Mouse (Mus musculus): ENCODE data around the gene Nptxr. TPM values are rescaled to one million over a fixed set of nuclear protein-coding genes. Genes with fewer than 3 reads are reported as not detected.
"Not testable (repeated sequence)": the region's sequence is repeated elsewhere in the genome, so short reads cannot be mapped to it uniquely, and the experiment has no call there.

The Nptxr gene
- total RNA-seq, 2 experiments from 2014 or later = 800 to 813 TPM

- no peak overlapping the region for H3K27ac ChIP-seq
- intact Hi-C loops (cut with DNase I) = no loop called here
- no peak for TF ChIP-seq CTCF (IDR thresholded peaks at IDR 0.05)
- DNase-seq (ENCODE audit: extremely low spot score in 1 of 2, low spot score in 2 of 2) = no peak
- H3K4me3 ChIP-seq = no peak overlapping the region
Observed at GRCm38 (mm10) chr15:79813666-79814258, 9.2 kb upstream of the Nptxr start.

- H3K4me3 ChIP-seq; H3K27ac ChIP-seq; intact Hi-C loops (cut with DNase I); DNase-seq (ENCODE audit: extremely low spot score in 1 of 2, low spot score in 2 of 2): not testable (repeated sequence)
Observed at GRCm38 (mm10) chr15:79812840-79813239, 8.3 kb upstream of the Nptxr start.

GRCm38 (mm10) chr15:79810997-79811396, 6.4 kb upstream of the Nptxr start:
- no peak for DNase-seq (ENCODE audit: extremely low spot score in 1 of 2, low spot score in 2 of 2)
- Histone ChIP-seq H3K27ac (no peak overlapping the region), H3K4me3 (no peak overlapping the region)
- intact Hi-C loops (cut with DNase I) = no loop called here
- no peak for TF ChIP-seq CTCF (IDR thresholded peaks at IDR 0.05)

GRCm38 (mm10) chr15:79810061-79810460, 5.5 kb upstream of the Nptxr start:
- intact Hi-C loops (cut with DNase I) = no loop called here
- no peak overlapping the region for H3K27ac ChIP-seq
- no peak for TF ChIP-seq CTCF (IDR thresholded peaks at IDR 0.05)
- DNase-seq (ENCODE audit: extremely low spot score in 1 of 2, low spot score in 2 of 2) = no peak
- H3K4me3 ChIP-seq = no peak overlapping the region

GRCm38 (mm10) chr15:79808658-79809057, 4.1 kb upstream of the Nptxr start:
- H3K27ac ChIP-seq = no peak overlapping the region
- no peak for DNase-seq (ENCODE audit: extremely low spot score in 1 of 2, low spot score in 2 of 2)
- intact Hi-C loops (cut with DNase I) = no loop called here
- no peak for TF ChIP-seq CTCF (IDR thresholded peaks at IDR 0.05)
- no peak overlapping the region for H3K4me3 ChIP-seq

- DNase-seq (ENCODE audit: extremely low spot score in 1 of 2, low spot score in 2 of 2) = peak in 1 of 2 experiments; percentile 61
Observed at GRCm38 (mm10) chr15:79808114-79808513, 3.5 kb upstream of the Nptxr start.

GRCm38 (mm10) chr15:79807050-79807449, 2.5 kb upstream of the Nptxr start:
- DNase-seq (ENCODE audit: extremely low spot score in 1 of 2, low spot score in 2 of 2) = no peak
- no peak overlapping the region for H3K4me3 ChIP-seq
- no peak for TF ChIP-seq CTCF (IDR thresholded peaks at IDR 0.05)
- H3K27ac ChIP-seq = no peak overlapping the region
- intact Hi-C loops (cut with DNase I) = no loop called here

More at GRCm38 (mm10) chr15:79808114-79808513, 3.5 kb upstream of the Nptxr start:
- peak; percentile 78 for TF ChIP-seq CTCF (IDR thresholded peaks at IDR 0.05)
- H3K27ac ChIP-seq = no peak overlapping the region
- intact Hi-C loops (cut with DNase I) = no loop called here
- H3K4me3 ChIP-seq = no peak overlapping the region

- TF ChIP-seq CTCF (IDR thresholded peaks at IDR 0.05) = no peak
- Histone ChIP-seq H3K4me3 (peak overlapping the region; percentile 70; the same call in 1 of the 2 replicates), H3K27ac (peak overlapping the region; percentile 83)
- no peak for DNase-seq (ENCODE audit: extremely low spot score in 1 of 2, low spot score in 2 of 2)
- intact Hi-C loops (cut with DNase I) = no loop called here
Observed at GRCm38 (mm10) chr15:79805246-79805645, 680 bp upstream of the Nptxr start.

- DNase-seq (ENCODE audit: extremely low spot score in 1 of 2, low spot score in 2 of 2) = no peak
- H3K4me3 ChIP-seq = peak overlapping the region; percentile 70
- TF ChIP-seq CTCF (IDR thresholded peaks at IDR 0.05) = no peak
- intact Hi-C loops (cut with DNase I) = no loop called here
- H3K27ac ChIP-seq = peak overlapping the region; percentile 83
Observed at GRCm38 (mm10) chr15:79803533-79804351, 824 bp downstream of the Nptxr start.

- peak overlapping the region; percentile 50 for H3K4me3 ChIP-seq
- no peak for TF ChIP-seq CTCF (IDR thresholded peaks at IDR 0.05)
- peak overlapping the region; percentile 76 for H3K27ac ChIP-seq
- DNase-seq (ENCODE audit: extremely low spot score in 1 of 2, low spot score in 2 of 2) = no peak
- intact Hi-C loops (cut with DNase I) = no loop called here
Observed at GRCm38 (mm10) chr15:79802304-79802703, 2.3 kb downstream of the Nptxr start.

GRCm38 (mm10) chr15:79801646-79802045, 2.9 kb downstream of the Nptxr start:
- intact Hi-C loops (cut with DNase I) = no loop called here
- H3K4me3 ChIP-seq = peak overlapping the region; percentile 50
- H3K27ac ChIP-seq = peak overlapping the region; percentile 76
- no peak for DNase-seq (ENCODE audit: extremely low spot score in 1 of 2, low spot score in 2 of 2)
- TF ChIP-seq CTCF (IDR thresholded peaks at IDR 0.05) = no peak

- no peak for TF ChIP-seq CTCF (IDR thresholded peaks at IDR 0.05)
- intact Hi-C loops (cut with DNase I) = no loop called here
- no peak for DNase-seq (ENCODE audit: extremely low spot score in 1 of 2, low spot score in 2 of 2)
- peak overlapping the region; percentile 70 for H3K27ac ChIP-seq
- H3K4me3 ChIP-seq = peak overlapping the region; percentile 37
Observed at GRCm38 (mm10) chr15:79800701-79801100, 3.9 kb downstream of the Nptxr start.

All from left cerebral cortex, adult 2 months (tissue).